Mouse (Mus musculus): ENCODE results near the gene Arhgef2. TPM values are rescaled to one million over a fixed set of nuclear protein-coding genes. Genes with fewer than 3 reads are reported as not detected.

Gene Arhgef2
- total and polyA plus RNA-seq, 2 experiments from 2014 or later = 57.1 to 93.4 TPM

DNA sequence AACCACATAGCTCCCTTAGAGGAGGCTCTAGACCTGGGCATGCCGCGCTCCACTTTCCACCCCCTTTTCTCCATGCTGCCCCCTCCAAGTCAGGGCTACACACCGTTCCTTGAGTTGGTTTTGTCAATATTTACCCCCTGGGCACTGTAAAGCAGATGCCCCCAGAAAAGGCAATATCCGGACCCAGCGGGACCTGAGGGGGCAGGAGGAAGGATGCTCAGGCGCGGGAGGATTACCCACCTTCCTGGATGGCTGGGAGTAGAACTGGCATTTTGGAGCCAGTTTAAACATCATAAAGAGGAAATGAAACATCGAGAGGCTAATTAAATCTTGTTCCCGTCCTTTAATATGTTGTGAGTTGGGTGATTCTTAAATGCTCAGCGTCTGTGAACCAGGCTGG is 43.4 kb downstream of the Arhgef2 start:
- H3K9me3 ChIP-seq (ENCODE audit: low read length) = no peaks in the 10 kb centered on the region
- ATAC-seq = no peak

DNA sequence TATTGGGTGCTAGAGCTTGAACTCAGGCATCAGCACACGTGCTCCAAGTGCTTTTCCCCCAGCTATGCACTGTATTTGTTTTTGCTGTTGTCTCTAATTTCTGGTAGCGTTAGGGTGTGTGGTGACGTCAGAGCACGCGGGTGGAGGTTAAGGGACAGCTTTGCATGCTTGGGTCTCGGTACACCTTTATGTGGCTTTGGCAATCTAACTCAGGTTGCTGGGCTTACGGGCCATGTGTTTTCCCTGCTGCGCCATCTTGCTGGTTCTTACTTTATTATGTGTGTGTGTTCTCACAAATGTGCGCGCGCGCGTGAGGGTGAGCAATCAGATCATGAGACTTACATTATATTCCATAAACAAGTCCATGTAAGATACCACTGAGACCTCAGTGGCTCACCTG is 44.2 kb downstream of the Arhgef2 start:
- 93% methylated on average over 13 of the region's 13 CpGs for WGBS
- no peak overlapping the region for H3K9ac ChIP-seq (replicated peaks; ENCODE audit: low read length)
- no peaks in the 10 kb centered on the region; the same call in 1 of the 2 replicates for H3K4me1 ChIP-seq (ENCODE audit: insufficient read depth, low read length)
- no peak overlapping the region for H3K27ac ChIP-seq
- no peak overlapping the region for H3K4me3 ChIP-seq (ENCODE audit: low read length)
- no peaks in the 10 kb centered on the region for H3K9me3 ChIP-seq (ENCODE audit: low read length)
- ATAC-seq (no peak), DNase-seq (ENCODE audit: low spot score) (no peak)
- TF ChIP-seq CTCF (IDR thresholded peaks at IDR 0.05; ENCODE audit: low read depth) = no peak
- peaks cover 35% of the 10 kb centered on the region for H3K36me3 ChIP-seq (ENCODE audit: insufficient read depth, low read length)
- H3K4me2 ChIP-seq (ENCODE audit: low read depth, low read length) = no peak overlapping the region
- H3K27me3 ChIP-seq (ENCODE audit: insufficient read depth, low read length) = no peaks in the 10 kb centered on the region

More for the DNA sequence above, 43.4 kb downstream of the Arhgef2 start:
- H3K4me1 ChIP-seq (ENCODE audit: insufficient read depth, low read length) = no peaks in the 10 kb centered on the region
- no peak overlapping the region for H3K4me3 ChIP-seq (ENCODE audit: low read length)
- no peak overlapping the region for H3K4me2 ChIP-seq (ENCODE audit: low read depth, low read length)
- peaks cover 42% of the 10 kb centered on the region for H3K36me3 ChIP-seq (ENCODE audit: insufficient read depth, low read length)
- no peak for TF ChIP-seq CTCF (IDR thresholded peaks at IDR 0.05; ENCODE audit: low read depth)
- H3K9ac ChIP-seq (replicated peaks; ENCODE audit: low read length) = no peak overlapping the region
- no peak for DNase-seq (ENCODE audit: low spot score)
- no peak overlapping the region for H3K27ac ChIP-seq
- no peaks in the 10 kb centered on the region for H3K27me3 ChIP-seq (ENCODE audit: insufficient read depth, low read length)
- WGBS = 79% methylated on average over 10 of the region's 10 CpGs

DNA sequence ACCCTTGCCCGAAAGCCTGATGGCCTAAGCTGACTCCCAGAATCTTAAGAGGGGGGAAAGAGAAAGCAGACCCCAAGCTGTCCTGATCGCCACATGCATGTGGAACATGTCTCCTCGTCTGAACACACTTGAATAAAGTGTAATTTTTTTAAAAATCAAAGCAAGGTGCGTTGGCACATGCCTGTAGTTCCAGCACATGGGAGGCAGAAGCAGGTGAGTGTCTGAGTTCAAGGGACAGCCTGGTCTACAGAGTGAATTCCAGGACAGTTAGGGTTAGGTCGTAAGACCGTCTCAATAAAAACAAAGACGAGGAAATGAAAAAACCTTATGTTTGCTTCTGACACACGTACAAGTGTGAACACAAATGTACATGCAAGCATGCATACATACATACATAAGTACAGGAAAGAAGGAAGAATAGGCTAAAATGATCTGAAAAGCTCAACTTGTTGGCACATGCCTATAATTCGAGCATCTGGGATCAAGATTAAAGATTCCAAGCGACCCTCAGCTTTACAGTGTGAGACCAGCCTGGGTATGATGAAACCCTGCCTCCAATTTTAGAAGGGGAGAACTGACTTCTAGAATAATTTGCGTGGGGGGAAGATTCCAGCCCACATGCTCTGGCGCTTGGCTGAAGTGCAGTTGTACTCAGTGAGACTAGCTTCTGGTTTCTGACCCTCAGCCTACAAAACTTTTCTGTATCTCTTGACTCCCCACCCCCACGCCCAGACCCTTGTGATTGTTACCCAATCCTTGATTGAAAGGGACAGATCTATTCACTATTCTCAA is 45.1 kb downstream of the Arhgef2 start:
- Histone ChIP-seq H3K9me3 (ENCODE audit: low read length) (no peaks in the 10 kb centered on the region), H3K9ac (replicated peaks; ENCODE audit: low read length) (no peak overlapping the region), H3K4me3 (ENCODE audit: low read length) (no peak overlapping the region), H3K4me1 (ENCODE audit: insufficient read depth, low read length) (no peaks in the 10 kb centered on the region; the same call in 1 of the 2 replicates), H3K36me3 (ENCODE audit: insufficient read depth, low read length) (peaks cover 26% of the 10 kb centered on the region), H3K4me2 (ENCODE audit: low read depth, low read length) (no peak overlapping the region), H3K27ac (no peak overlapping the region), H3K27me3 (ENCODE audit: insufficient read depth, low read length) (no peaks in the 10 kb centered on the region)
- 77% methylated on average over 13 of the region's 13 CpGs for WGBS
- no peak for TF ChIP-seq CTCF (IDR thresholded peaks at IDR 0.05; ENCODE audit: low read depth)
- ATAC-seq = no peak
- no peak for DNase-seq (ENCODE audit: low spot score)

DNA sequence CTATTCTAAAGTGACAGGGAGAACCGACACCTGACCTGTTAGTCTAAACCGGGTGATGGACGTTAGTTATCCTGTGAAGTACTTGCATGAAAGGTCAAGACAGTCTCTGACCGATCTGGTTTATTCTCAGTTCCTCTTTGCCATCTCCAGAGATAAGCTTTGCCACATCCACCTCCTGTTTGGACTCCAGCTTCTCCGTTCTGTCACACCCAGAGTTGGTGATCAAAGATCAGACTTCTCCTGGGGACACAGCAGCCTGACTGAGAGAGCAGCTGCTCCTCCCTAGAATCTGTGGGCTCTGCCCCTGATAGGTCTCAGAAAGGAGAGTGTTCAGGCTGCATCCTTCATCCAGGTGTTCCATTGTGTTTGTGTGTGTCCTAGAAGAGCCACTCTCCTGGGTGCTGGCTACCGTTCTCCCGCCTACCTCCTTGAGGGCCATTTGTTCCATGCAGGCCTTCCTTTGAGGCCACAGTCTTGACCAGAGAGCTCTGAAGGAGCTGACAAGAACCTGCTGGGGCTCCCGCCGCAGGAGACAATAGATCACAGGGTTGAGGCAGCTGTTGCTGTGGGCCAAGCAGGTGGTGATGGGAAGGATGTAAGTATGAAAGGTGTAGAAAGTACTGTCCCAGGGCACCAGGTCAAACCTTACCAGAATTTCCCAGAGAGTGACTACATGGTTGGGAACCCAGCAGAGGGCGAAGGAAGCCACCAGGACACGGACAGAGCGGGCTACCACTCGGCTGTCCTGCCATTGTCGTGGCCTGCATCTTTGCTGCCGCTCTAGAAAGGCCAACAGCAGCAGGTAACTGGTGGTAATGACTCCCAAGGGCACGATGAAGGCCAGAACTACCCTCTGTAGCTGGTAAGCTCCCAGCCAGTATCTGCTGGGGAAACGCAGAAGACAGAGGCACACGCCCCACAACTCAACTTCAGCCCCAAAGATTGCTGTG is 46.2 kb downstream of the Arhgef2 start:
- Histone ChIP-seq H3K4me2 (ENCODE audit: low read depth, low read length) (no peak overlapping the region), H3K27me3 (ENCODE audit: insufficient read depth, low read length) (no peaks in the 10 kb centered on the region), H3K27ac (no peak overlapping the region), H3K4me1 (ENCODE audit: insufficient read depth, low read length) (no peaks in the 10 kb centered on the region; the same call in 1 of the 2 replicates), H3K4me3 (ENCODE audit: low read length) (no peak overlapping the region), H3K9ac (replicated peaks; ENCODE audit: low read length) (no peak overlapping the region), H3K9me3 (ENCODE audit: low read length) (no peaks in the 10 kb centered on the region), H3K36me3 (ENCODE audit: insufficient read depth, low read length) (peaks cover 17% of the 10 kb centered on the region)
- DNase-seq (ENCODE audit: low spot score) = no peak
- 81% methylated on average over 18 of the region's 18 CpGs for WGBS
- TF ChIP-seq CTCF (IDR thresholded peaks at IDR 0.05; ENCODE audit: low read depth) = no peak
- ATAC-seq = no peak

DNA sequence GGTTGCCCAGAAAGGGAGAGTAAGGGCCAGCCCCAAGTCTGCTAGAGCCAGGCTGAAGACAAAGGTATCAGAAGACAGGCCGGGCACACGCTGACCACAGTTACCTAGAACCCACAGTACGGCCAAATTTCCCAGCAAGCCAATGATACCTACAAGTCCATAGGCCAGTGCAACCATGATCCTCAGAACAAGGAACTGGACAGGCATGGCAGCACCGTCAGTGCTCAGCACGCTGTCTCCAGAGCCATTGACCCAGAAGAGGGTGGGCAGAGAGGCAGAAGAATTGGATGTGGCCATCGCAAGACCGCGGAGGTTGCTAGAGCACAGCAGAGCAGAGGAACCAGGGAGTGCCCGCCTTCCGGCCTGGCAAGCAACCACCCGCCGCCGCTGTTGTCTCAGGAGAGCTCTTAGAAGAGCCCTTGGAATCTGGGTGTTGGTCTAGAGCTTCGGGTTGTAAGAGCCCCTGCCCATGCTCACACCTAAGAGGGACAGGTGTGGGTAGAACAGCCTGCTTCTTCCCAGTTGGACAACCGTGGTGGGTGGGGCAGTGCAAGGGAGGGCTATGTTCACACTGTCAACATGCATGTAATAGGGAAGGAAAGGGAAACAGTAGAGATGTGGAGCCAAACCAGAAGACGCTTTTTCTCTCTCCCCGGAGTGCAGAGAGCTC is 47.2 kb downstream of the Arhgef2 start, which contains the start of gene Rxfp4:
Gene Rxfp4 (minus strand): TSS at position 297 of the 670 bp plus-strand sequence.
- DNase-seq (ENCODE audit: low spot score) (no peak), ATAC-seq (no peak)
- H3K9me3 ChIP-seq (ENCODE audit: low read length) = no peaks in the 10 kb centered on the region
- no peak within 1 kb of the TSS for H3K4me3 ChIP-seq (ENCODE audit: low read length)
- 85% methylated on average over 17 of the region's 17 CpGs for WGBS
- TF ChIP-seq CTCF (IDR thresholded peaks at IDR 0.05; ENCODE audit: low read depth) = no peak
- no peak within 1 kb of the TSS for H3K4me2 ChIP-seq (ENCODE audit: low read depth, low read length)
- H3K4me1 ChIP-seq (ENCODE audit: insufficient read depth, low read length) = no peaks in the 10 kb centered on the region; the same call in 1 of the 2 replicates
- H3K36me3 ChIP-seq (ENCODE audit: insufficient read depth, low read length) = peaks cover 6% of the 10 kb centered on the region; the same call in 1 of the 2 replicates
- H3K27ac ChIP-seq = no peak within 1 kb of the TSS
- H3K9ac ChIP-seq (replicated peaks; ENCODE audit: low read length) = no peak within 1 kb of the TSS
- H3K27me3 ChIP-seq (ENCODE audit: insufficient read depth, low read length) = no peaks in the 10 kb centered on the region
